Mouse (Mus musculus): ENCODE data around the gene Elmod3. TPM values are rescaled to one million over a fixed set of nuclear protein-coding genes. Genes with fewer than 3 reads are reported as not detected.

Gene Elmod3
- total and polyA plus RNA-seq, 2 experiments from 2014 or later: 16.0 to 18.3 TPM

GRCm38 (mm10) chr6:72607676-72608075, 9.5 kb upstream of the Elmod3 start:
- Histone ChIP-seq H3K36me3 (ENCODE audit: insufficient read depth, low read length) (peaks cover 56% of the 10 kb centered on the region), H3K4me2 (ENCODE audit: low read depth, low read length, poor library complexity, severe bottlenecking) (no peak overlapping the region)

GRCm38 (mm10) chr6:72607060-72607459, 8.8 kb upstream of the Elmod3 start:
- no peak for TF ChIP-seq CTCF (IDR thresholded peaks at IDR 0.05)
- ATAC-seq (ENCODE audit: low FRiP score): no peak
- Histone ChIP-seq H3K4me2 (ENCODE audit: low read depth, low read length, poor library complexity, severe bottlenecking) (no peak overlapping the region), H3K9me3 (ENCODE audit: low read length) (no peaks in the 10 kb centered on the region), H3K4me3 (ENCODE audit: low read depth, low read length) (no peak overlapping the region), H3K27me3 (ENCODE audit: insufficient read depth, low read length) (no peaks in the 10 kb centered on the region), H3K27ac (ENCODE audit: low read depth, low read length) (no peak overlapping the region), H3K36me3 (ENCODE audit: insufficient read depth, low read length) (peaks cover 56% of the 10 kb centered on the region), H3K4me1 (ENCODE audit: insufficient read depth, low read length) (no peaks in the 10 kb centered on the region), H3K9ac (replicated peaks; ENCODE audit: low read length, poor library complexity, severe bottlenecking) (no peak overlapping the region)
- DNase-seq (ENCODE audit: low spot score): no peak
- WGBS: 82% methylated on average over 4 of the region's 4 CpGs

More at GRCm38 (mm10) chr6:72607676-72608075, 9.5 kb upstream of the Elmod3 start:
- H3K4me3 ChIP-seq (ENCODE audit: low read depth, low read length): no peak overlapping the region
- 90% methylated on average over 5 of the region's 5 CpGs for WGBS
- no peaks in the 10 kb centered on the region for H3K27me3 ChIP-seq (ENCODE audit: insufficient read depth, low read length)
- no peak overlapping the region for H3K27ac ChIP-seq (ENCODE audit: low read depth, low read length)
- no peak overlapping the region for H3K9ac ChIP-seq (replicated peaks; ENCODE audit: low read length, poor library complexity, severe bottlenecking)
- ATAC-seq (ENCODE audit: low FRiP score): no peak
- H3K4me1 ChIP-seq (ENCODE audit: insufficient read depth, low read length): no peaks in the 10 kb centered on the region
- TF ChIP-seq CTCF (IDR thresholded peaks at IDR 0.05): no peak
- DNase-seq (ENCODE audit: low spot score): no peak
- H3K9me3 ChIP-seq (ENCODE audit: low read length): no peaks in the 10 kb centered on the region

GRCm38 (mm10) chr6:72604066-72604465, 5.9 kb upstream of the Elmod3 start:
- Histone ChIP-seq H3K4me1 (ENCODE audit: insufficient read depth, low read length) (no peaks in the 10 kb centered on the region), H3K9me3 (ENCODE audit: low read length) (no peaks in the 10 kb centered on the region), H3K36me3 (ENCODE audit: insufficient read depth, low read length) (peaks cover 31% of the 10 kb centered on the region), H3K9ac (replicated peaks; ENCODE audit: low read length, poor library complexity, severe bottlenecking) (no peak overlapping the region), H3K4me3 (ENCODE audit: low read depth, low read length) (no peak overlapping the region), H3K27me3 (ENCODE audit: insufficient read depth, low read length) (no peaks in the 10 kb centered on the region), H3K27ac (ENCODE audit: low read depth, low read length) (no peak overlapping the region), H3K4me2 (ENCODE audit: low read depth, low read length, poor library complexity, severe bottlenecking) (no peak overlapping the region)
- WGBS: 89% methylated on average over 2 of the region's 2 CpGs
- TF ChIP-seq CTCF (IDR thresholded peaks at IDR 0.05): no peak
- DNase-seq (ENCODE audit: low spot score): no peak
- no peak for ATAC-seq (ENCODE audit: low FRiP score)

GRCm38 (mm10) chr6:72601732-72602131, 3.5 kb upstream of the Elmod3 start:
- peak; percentile 86 for TF ChIP-seq CTCF (IDR thresholded peaks at IDR 0.05)
- 50% methylated on average over 1 of the region's 1 CpGs for WGBS
- Histone ChIP-seq H3K27me3 (ENCODE audit: insufficient read depth, low read length) (no peaks in the 10 kb centered on the region), H3K9ac (replicated peaks; ENCODE audit: low read length, poor library complexity, severe bottlenecking) (no peak overlapping the region), H3K9me3 (ENCODE audit: low read length) (no peaks in the 10 kb centered on the region), H3K4me2 (ENCODE audit: low read depth, low read length, poor library complexity, severe bottlenecking) (no peak overlapping the region), H3K4me3 (ENCODE audit: low read depth, low read length) (no peak overlapping the region), H3K4me1 (ENCODE audit: insufficient read depth, low read length) (0 out of 2 replicates have a peak, but pooled peaks cover 6% of the 10 kb centered on the region), H3K36me3 (ENCODE audit: insufficient read depth, low read length) (peaks cover 18% of the 10 kb centered on the region), H3K27ac (ENCODE audit: low read depth, low read length) (no peak overlapping the region)
- ATAC-seq (ENCODE audit: low FRiP score): no peak
- peak; percentile 57 for DNase-seq (ENCODE audit: low spot score)

- peaks cover 8% of the 10 kb centered on the region; the same call in 1 of the 2 replicates for H3K36me3 ChIP-seq (ENCODE audit: insufficient read depth, low read length)
- H3K4me1 ChIP-seq (ENCODE audit: insufficient read depth, low read length): 0 out of 2 replicates have a peak, but pooled peaks cover 6% of the 10 kb centered on the region
- ATAC-seq (ENCODE audit: low FRiP score): no peak
- H3K27me3 ChIP-seq (ENCODE audit: insufficient read depth, low read length): no peaks in the 10 kb centered on the region
- H3K27ac ChIP-seq (ENCODE audit: low read depth, low read length): no peak overlapping the region
- no peak for DNase-seq (ENCODE audit: low spot score)
- 86% methylated on average over 12 of the region's 12 CpGs for WGBS
- H3K4me2 ChIP-seq (ENCODE audit: low read depth, low read length, poor library complexity, severe bottlenecking): no peak overlapping the region
- no peak for TF ChIP-seq CTCF (IDR thresholded peaks at IDR 0.05)
- no peak overlapping the region for H3K4me3 ChIP-seq (ENCODE audit: low read depth, low read length)
- H3K9me3 ChIP-seq (ENCODE audit: low read length): no peaks in the 10 kb centered on the region
- H3K9ac ChIP-seq (replicated peaks; ENCODE audit: low read length, poor library complexity, severe bottlenecking): no peak overlapping the region
Measured at GRCm38 (mm10) chr6:72600771-72601170, 2.6 kb upstream of the Elmod3 start.

- Histone ChIP-seq H3K27ac (ENCODE audit: low read depth, low read length) (no peak overlapping the region), H3K9me3 (ENCODE audit: low read length) (no peaks in the 10 kb centered on the region), H3K9ac (replicated peaks; ENCODE audit: low read length, poor library complexity, severe bottlenecking) (no peak overlapping the region)
Measured at GRCm38 (mm10) chr6:72600216-72600615, 2.0 kb upstream of the Elmod3 start.

More at GRCm38 (mm10) chr6:72600216-72600615, 2.0 kb upstream of the Elmod3 start:
- Histone ChIP-seq H3K4me2 (ENCODE audit: low read depth, low read length, poor library complexity, severe bottlenecking) (no peak overlapping the region), H3K4me3 (ENCODE audit: low read depth, low read length) (no peak overlapping the region), H3K36me3 (ENCODE audit: insufficient read depth, low read length) (peaks cover 7% of the 10 kb centered on the region; the same call in 1 of the 2 replicates), H3K27me3 (ENCODE audit: insufficient read depth, low read length) (no peaks in the 10 kb centered on the region), H3K4me1 (ENCODE audit: insufficient read depth, low read length) (0 out of 2 replicates have a peak, but pooled peaks cover 6% of the 10 kb centered on the region)
- TF ChIP-seq CTCF (IDR thresholded peaks at IDR 0.05): no peak
- no peak for DNase-seq (ENCODE audit: low spot score)
- 79% methylated on average over 6 of the region's 6 CpGs for WGBS
- ATAC-seq (ENCODE audit: low FRiP score): no peak

All from midbrain, postnatal 0 days (tissue).